27 mouse cellular contexts compared by ENCODE assay signal in the genomic region with DNA sequence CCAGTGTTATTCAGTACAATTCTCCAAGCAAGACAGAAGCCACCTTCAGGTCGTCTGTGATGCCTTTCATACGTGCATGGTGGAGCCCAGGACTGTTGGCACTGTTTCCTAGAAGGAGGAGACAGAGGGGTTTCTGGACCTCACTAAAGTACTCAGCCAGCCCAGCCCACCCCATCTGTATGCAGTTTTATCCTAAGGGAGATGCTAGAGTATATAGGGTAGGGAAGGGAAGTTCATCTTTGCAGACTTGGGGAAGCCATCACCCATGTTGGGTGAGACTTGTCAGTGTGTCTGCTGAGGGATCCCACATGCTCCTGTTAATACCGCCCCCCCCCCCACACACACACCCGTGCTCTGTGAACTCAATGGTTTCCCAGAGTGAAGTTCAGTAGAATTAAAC. TPM values are rescaled to one million over a fixed set of nuclear protein-coding genes. Genes with fewer than 3 reads are reported as not detected.
"Had no signal": no experiment of that assay in that cellular context is flagged by ENCODE, and none has a peak within 500 bp of the region (broad histone marks: within the 10 kb centered on the region; RNA-seq: fewer than 3 reads in every experiment).

No protein-coding gene starts in this region.

- H3K4me2 ChIP-seq: midbrain, embryonic 11.5 days had no signal

- DNase-seq: kidney, adult 18-20 months; kidney, adult 9 months; kidney, postnatal 14 days; kidney, postnatal 4 days; layer of hippocampus, adult 9-11 months; layer of hippocampus, postnatal 36 days; liver, postnatal 0 days; lung, postnatal 36 days; midbrain, embryonic 14.5 days; right cerebral cortex, adult 18-20 months; right cerebral cortex, postnatal 14 days; right cerebral cortex, postnatal 4 days; thymus, adult 18-20 months; thymus, postnatal 36 days had no signal

- H3K9ac ChIP-seq: liver, embryonic 14.5 days; liver, postnatal 0 days had no signal

- ATAC-seq: liver, postnatal 0 days; lung, postnatal 0 days had no signal

- H3K9me3 ChIP-seq: megakaryocyte, embryonic 14.5 days had no signal

- H3K27ac ChIP-seq: left cerebral cortex, adult 2 months; liver, embryonic 14.5 days had no signal

- H3K4me1 ChIP-seq: megakaryocyte, embryonic 14.5 days had no signal

- H3K4me3 ChIP-seq: left cerebral cortex, adult 2 months; megakaryocyte, embryonic 14.5 days had no signal

RNA-seq across cellular contexts. Expression of a gene that starts 13.1 kb away (rescaled TPM):
- polyA plus RNA-seq: kidney, embryonic 16.5 days; limb, embryonic 11.5 days; limb, embryonic 14.5 days; liver, adult 2 months; liver, embryonic 14.5 days; liver, postnatal 0 days; lung, postnatal 0 days; midbrain, embryonic 11.5 days; midbrain, embryonic 14.5 days; midbrain, postnatal 0 days; neural tube, embryonic 11.5 days; neural tube, embryonic 14.5 days; stomach, embryonic 14.5 days had no signal
